Mouse (Mus musculus): ENCODE results near the gene Lrrc8b.

DNA sequence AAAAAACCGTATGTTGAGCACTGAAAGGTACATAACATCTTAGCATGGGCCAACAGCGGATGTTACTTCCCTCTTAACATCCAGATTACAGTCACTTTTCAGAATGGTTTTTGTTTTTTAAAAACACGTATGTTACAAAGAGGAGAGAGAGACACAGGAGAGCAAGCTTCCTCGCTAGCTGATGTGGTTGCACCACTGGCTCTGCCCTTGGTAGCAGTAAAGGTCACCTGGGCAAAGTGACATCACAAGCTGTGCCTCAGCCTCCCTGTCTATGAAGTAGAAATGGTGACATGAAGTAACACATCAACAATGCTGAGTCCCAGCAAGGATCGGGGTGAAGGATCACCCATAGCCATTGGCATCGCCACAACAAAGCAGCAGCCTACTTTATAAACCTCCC, 93.2 kb downstream of the Lrrc8b start:
- TF ChIP-seq POLR2A (IDR thresholded peaks at IDR 0.05; ENCODE audit: control insufficient read depth, extremely low read depth, insufficient read depth, low read length, poor library complexity) (no peak), CTCF (IDR thresholded peaks at IDR 0.05; ENCODE audit: borderline replicate concordance, control insufficient read depth, extremely low read depth, insufficient read depth, low read length, poor library complexity) (no peak)
